Mouse (Mus musculus) spleen, adult 2 months (tissue): ENCODE data around the gene Pex7. TPM values are rescaled to one million over a fixed set of nuclear protein-coding genes. Genes with fewer than 3 reads are reported as not detected.

ENCODE experiments used
- DNase-seq, 2 experiments: peaks; one replicate each; pipeline versions ENCODE4 v3.0.0 to v3.0.0-alpha.2; 2012 to 2021; ENCODE audit warnings: low spot score in 2 of 2, low read depth in 1 of 2
- H3K27ac ChIP-seq: fragments of 200-500 bp; 2 replicates; pipeline ENCODE4 v1.5.1; 2012; ENCODE audit warnings: low read length, inconsistent platforms; ENCODE audit not compliant: insufficient read depth
- H3K27me3 ChIP-seq: fragments of 200-500 bp; 2 replicates; pipeline ENCODE4 v1.6.1; 2012; ENCODE audit warnings: mild to moderate bottlenecking, moderate library complexity, low read length, inconsistent platforms; ENCODE audit not compliant: control insufficient read depth, insufficient read depth
- H3K36me3 ChIP-seq: fragments of 200-500 bp; 2 replicates; pipeline ENCODE4 v1.6.1; 2012; ENCODE audit warnings: mild to moderate bottlenecking, low read length, inconsistent platforms; ENCODE audit not compliant: control insufficient read depth, insufficient read depth
- H3K4me1 ChIP-seq: fragments of 200-500 bp; 2 replicates; pipeline ENCODE4 v1.6.1; 2011; ENCODE audit warnings: inconsistent platforms; ENCODE audit not compliant: control insufficient read depth, insufficient read depth, insufficient read length
- H3K4me3 ChIP-seq: fragments of 200-500 bp; 2 replicates; pipeline ENCODE4 v1.5.1; 2011; ENCODE audit warnings: mild to moderate bottlenecking, inconsistent platforms; ENCODE audit not compliant: insufficient read depth, insufficient read length; ENCODE audit errors: extremely low read depth
- CTCF ChIP-seq: fragments of 200-500 bp; IDR thresholded peaks from 2 replicates; pipeline ENCODE4 v1.5.1; 2011; ENCODE audit warnings: mild to moderate bottlenecking, inconsistent platforms; ENCODE audit not compliant: insufficient read depth, insufficient read length, insufficient replicate concordance; ENCODE audit errors: extremely low read depth
- POLR2A ChIP-seq: fragments of 200-500 bp; IDR thresholded peaks from 2 replicates; pipeline ENCODE4 v1.6.1; 2011; ENCODE audit warnings: low read depth, low read length, inconsistent platforms
- WGBS: fragments of 180-500 bp; shearing (Covaris S2); methylation state at CpG from one replicate; pipeline ENCODE4 v1.1.7; 2018; 5-methylcytosine and 5-hydroxymethylcytosine counted together
- polyA plus RNA-seq: library from polyadenylated mRNA; depleted of rRNA; stranded (reverse); fragments of >200 nt; gene quantifications from 2 replicates; pipeline ENCODE4 v1.2.3, GENCODE M21; 2012

Pex7 gene
- polyA plus RNA-seq, 1 experiment = 14.9 TPM

GRCm38 (mm10) chr10:19848928-19849770, 58.3 kb downstream of the Pex7 start:
- DNase-seq = no peak
- H3K36me3 ChIP-seq = no peaks in the 10 kb centered on the region
- 0 out of 2 replicates have a peak overlapping the region, but pooled peaks have one; percentile 10 for H3K4me3 ChIP-seq
- peaks cover 23% of the 10 kb centered on the region for H3K27me3 ChIP-seq
- no peak overlapping the region for H3K27ac ChIP-seq
- WGBS = 30% methylated on average over 44 of the region's 44 CpGs
- peaks cover 16% of the 10 kb centered on the region for H3K4me1 ChIP-seq
- TF ChIP-seq CTCF (no peak), POLR2A (no peak)

- 86% methylated on average over 5 of the region's 5 CpGs for WGBS
- DNase-seq = no peak
- Histone ChIP-seq H3K27ac (no peak overlapping the region), H3K36me3 (no peaks in the 10 kb centered on the region), H3K4me3 (no peak overlapping the region), H3K27me3 (no peaks in the 10 kb centered on the region), H3K4me1 (no peaks in the 10 kb centered on the region)
- TF ChIP-seq POLR2A (no peak), CTCF (no peak)
Measured at GRCm38 (mm10) chr10:19839836-19840235, 67.7 kb downstream of the Pex7 start.

- Histone ChIP-seq H3K27ac (no peak overlapping the region), H3K4me3 (no peak overlapping the region), H3K4me1 (no peaks in the 10 kb centered on the region), H3K36me3 (no peaks in the 10 kb centered on the region), H3K27me3 (no peaks in the 10 kb centered on the region)
- TF ChIP-seq POLR2A (no peak), CTCF (no peak)
- DNase-seq = no peak
- 91% methylated on average over 8 of the region's 8 CpGs for WGBS
Measured at GRCm38 (mm10) chr10:19835887-19836710, 71.4 kb downstream of the Pex7 start.

GRCm38 (mm10) chr10:19834222-19834621, 73.3 kb downstream of the Pex7 start:
- TF ChIP-seq CTCF (no peak), POLR2A (no peak)
- no peak overlapping the region for H3K27ac ChIP-seq
- H3K27me3 ChIP-seq = no peaks in the 10 kb centered on the region
- 98% methylated on average over 6 of the region's 6 CpGs for WGBS
- no peak for DNase-seq
- no peaks in the 10 kb centered on the region for H3K4me1 ChIP-seq
- no peaks in the 10 kb centered on the region for H3K36me3 ChIP-seq
- H3K4me3 ChIP-seq = no peak overlapping the region

GRCm38 (mm10) chr10:19831072-19831849, 76.2 kb downstream of the Pex7 start:
- Histone ChIP-seq H3K4me1 (no peaks in the 10 kb centered on the region), H3K27ac (no peak overlapping the region), H3K27me3 (no peaks in the 10 kb centered on the region), H3K36me3 (no peaks in the 10 kb centered on the region), H3K4me3 (no peak overlapping the region)
- WGBS = 50% methylated on average over 5 of the region's 5 CpGs
- no peak for DNase-seq
- no peak for TF ChIP-seq CTCF
- TF ChIP-seq POLR2A = no peak

- DNase-seq = no peak
- H3K27me3 ChIP-seq = no peaks in the 10 kb centered on the region
- no peaks in the 10 kb centered on the region for H3K36me3 ChIP-seq
- H3K4me3 ChIP-seq = no peak overlapping the region
- TF ChIP-seq CTCF (no peak), POLR2A (no peak)
- H3K4me1 ChIP-seq = no peaks in the 10 kb centered on the region
- H3K27ac ChIP-seq = no peak overlapping the region
- 77% methylated on average over 3 of the region's 3 CpGs for WGBS
Measured at GRCm38 (mm10) chr10:19820986-19821385, 86.5 kb downstream of the Pex7 start.
